In genomic region chr13:28629431-28630331, GRCm38 (mm10) we compare ENCODE assay signal across 8 mouse cellular contexts.
DNase-seq lines count a peak whose midpoint lies in the region; ATAC-seq lines count a peak whose summit lies in the region.

No protein-coding gene starts in this region.

- WGBS in stomach, embryonic 15.5 days, result 23% methylated on average over 9 of the region's 9 CpGs

- peak; percentile 66 for DNase-seq in embryo, embryonic 9.5 days (ENCODE audit: extremely low spot score)
- peak; percentile 70 to 84 for DNase-seq in heart, adult 9 months (ENCODE audit: low spot score in 2 of 2)
- peak; percentile 38 for DNase-seq in kidney, adult 18-20 months
- peak; percentile 77 for DNase-seq in lung, postnatal 10 days
- DNase-seq in cerebellum, postnatal 36 days, result no peak
- no peak for DNase-seq in thymus, postnatal 25 days

- peak; percentile 60 for ATAC-seq in CD4-positive, CD25-positive, alpha-beta regulatory T cell, adult 4 months
- peak; percentile 33 for ATAC-seq in stomach, embryonic 15.5 days (ENCODE audit: insufficient read depth, low FRiP score, low read depth)

- H3K4me2 ChIP-seq in stomach, embryonic 15.5 days, result no peak overlapping the region

- no peak overlapping the region for H3K4me3 ChIP-seq in stomach, embryonic 15.5 days (replicated peaks)

- no peaks in the 10 kb centered on the region for H3K36me3 ChIP-seq in stomach, embryonic 15.5 days

- peak overlapping the region; percentile 67 for H3K27ac ChIP-seq in stomach, embryonic 15.5 days

- no peaks in the 10 kb centered on the region for H3K9me3 ChIP-seq in stomach, embryonic 15.5 days

- H3K27me3 ChIP-seq in stomach, embryonic 15.5 days (replicated peaks), result no peaks in the 10 kb centered on the region

- no peak overlapping the region for H3K9ac ChIP-seq in stomach, embryonic 15.5 days

- peaks cover 19% of the 10 kb centered on the region for H3K4me1 ChIP-seq in stomach, embryonic 15.5 days

Comparison
In these comparisons a context has a peak if more than half of its experiments do, and no peak if none do; other contexts are left out.
1. DNase-seq: peak in embryo, embryonic 9.5 days (single experiment), heart, adult 9 months (2 of 2), kidney, adult 18-20 months (single experiment) and lung, postnatal 10 days (single experiment); none in cerebellum, postnatal 36 days (0 of 2) and thymus, postnatal 25 days (single experiment).